Mouse (Mus musculus): ENCODE results near the gene Ppp1r10. TPM values are rescaled to one million over a fixed set of nuclear protein-coding genes. Genes with fewer than 3 reads are reported as not detected.

Ppp1r10 gene
- total and polyA plus RNA-seq, 3 experiments: 14.5 to 70.3 (median 31.6) TPM

DNA sequence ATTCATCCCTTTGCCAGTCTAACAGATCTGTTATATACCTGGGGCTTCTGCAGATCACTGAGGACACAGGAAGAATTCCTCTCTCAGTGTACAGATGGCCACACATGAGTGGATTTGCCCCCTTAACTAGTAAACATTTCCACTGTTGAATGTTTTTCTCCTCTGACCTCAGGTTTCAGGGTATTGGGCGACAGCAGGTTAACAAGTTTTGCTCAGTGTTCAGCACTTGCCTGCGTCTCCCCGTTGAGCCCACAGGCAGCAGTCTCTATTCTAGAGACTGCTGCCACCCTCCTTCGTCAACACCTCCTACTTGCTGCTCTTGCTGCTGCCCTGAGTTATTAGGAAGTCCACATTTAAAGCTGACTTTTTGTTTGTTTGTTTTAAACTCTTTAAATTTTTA lies 5.5 kb downstream of the Ppp1r10 start:
- dilution Hi-C loops (cut with MboI; ENCODE audit: extremely low pct_ligation_motif_present, extremely low pct_unique_long_range_greater_than_20kb, low sequenced_read_pairs) (no loop called here), in situ Hi-C loops (cut with MboI; ENCODE audit: low pct_ligation_motif_present, low pct_unique_long_range_greater_than_20kb, low sequenced_read_pairs) (no loop called here)
- no peaks in the 10 kb centered on the region for H3K9me3 ChIP-seq (replicated peaks; ENCODE audit: low read length)
- H3K27ac ChIP-seq (ENCODE audit: insufficient read depth, low read depth): no peak overlapping the region
- no peak for DNase-seq (ENCODE audit: extremely low read depth)
- H3K79me2 ChIP-seq (replicated peaks; ENCODE audit: control insufficient read depth, extremely low read depth, insufficient read depth, poor library complexity, severe bottlenecking): peaks cover 27% of the 10 kb centered on the region
- H3K9ac ChIP-seq (ENCODE audit: insufficient read depth, low read depth): no peak overlapping the region
- peaks cover 6 to 47% of the 10 kb centered on the region in 2 experiments; a peak in 3 of 4 replicates for H3K4me1 ChIP-seq (ENCODE audit: control insufficient read depth in 1 of 2, insufficient read depth in 2 of 2)
- H3K4me2 ChIP-seq (ENCODE audit: insufficient read depth, low read depth, poor library complexity, severe bottlenecking): no peak overlapping the region
- TF ChIP-seq ZKSCAN1 (IDR thresholded peaks at IDR 0.05; ENCODE audit: borderline replicate concordance, low read depth, low read length): no peak
- TF ChIP-seq E2F4 (IDR thresholded peaks at IDR 0.05; ENCODE audit: insufficient replicate concordance, low read depth, low read length): no peak
- 0 out of 2 replicates have a peak, but pooled peaks have one; percentile 1 for TF ChIP-seq MYC (IDR thresholded peaks at IDR 0.05; ENCODE audit: low read depth, low read length)
- TF ChIP-seq BHLHE40 (IDR thresholded peaks at IDR 0.05; ENCODE audit: low read depth, low read length): no peak
- H3K4me3 ChIP-seq (replicated peaks in 1 of 3; ENCODE audit: low read depth in 2 of 3, low read length in 2 of 3, poor library complexity in 1 of 3): no peak overlapping the region
- H3K27me3 ChIP-seq (replicated peaks): no peaks in the 10 kb centered on the region
- peaks cover 39 to 77% of the 10 kb centered on the region in 2 experiments for H3K36me3 ChIP-seq (replicated peaks in 1 of 2; ENCODE audit: control insufficient read depth in 1 of 2, insufficient read depth in 1 of 2, low read length in 1 of 2)

DNA sequence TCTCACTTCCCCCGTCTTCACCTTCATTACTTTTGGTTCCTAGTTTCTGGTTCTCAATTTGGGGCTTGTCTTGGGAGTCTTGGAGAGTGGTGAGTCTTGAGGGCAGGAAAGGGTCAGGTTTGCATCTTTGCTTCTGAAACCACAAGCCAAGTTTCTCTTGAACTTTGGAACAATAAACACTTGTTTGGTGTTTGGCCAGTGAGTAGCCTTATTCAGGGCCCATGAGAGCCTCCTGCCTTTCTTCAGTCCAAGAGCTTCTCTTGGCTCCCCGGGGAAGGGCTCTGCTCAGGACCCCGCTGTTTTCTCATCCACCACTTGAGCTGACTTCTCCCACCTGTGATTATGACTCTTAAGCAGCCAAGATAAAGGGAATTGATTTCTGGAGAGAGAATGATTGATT lies 6.3 kb downstream of the Ppp1r10 start:
- H3K79me2 ChIP-seq (replicated peaks; ENCODE audit: control insufficient read depth, extremely low read depth, insufficient read depth, poor library complexity, severe bottlenecking): peaks cover 20% of the 10 kb centered on the region
- H3K27me3 ChIP-seq (replicated peaks): no peaks in the 10 kb centered on the region
- in situ Hi-C loops (cut with MboI; ENCODE audit: low pct_ligation_motif_present, low pct_unique_long_range_greater_than_20kb, low sequenced_read_pairs): no loop called here
- no peaks in the 10 kb centered on the region for H3K9me3 ChIP-seq (replicated peaks; ENCODE audit: low read length)
- TF ChIP-seq POLR2A (IDR thresholded peaks at IDR 0.05; ENCODE audit: low read depth, low read length) (no peak; the same call in 1 of the 2 replicates), MXI1 (IDR thresholded peaks at IDR 0.05; ENCODE audit: low read depth, low read length) (no peak), CHD1 (IDR thresholded peaks at IDR 0.05; ENCODE audit: low read depth, low read length) (no peak), ETS1 (conservative IDR thresholded peaks at IDR 0.05; ENCODE audit: low read depth, low read length) (no peak), MAFK (IDR thresholded peaks at IDR 0.05; ENCODE audit: insufficient replicate concordance, low read length) (no peak), ZMIZ1 (IDR thresholded peaks at IDR 0.05; ENCODE audit: low read depth, low read length) (no peak), TCF12 (IDR thresholded peaks at IDR 0.05; ENCODE audit: low read depth, low read length) (no peak), ZNF384 (IDR thresholded peaks at IDR 0.05; ENCODE audit: low read depth, low read length) (no peak), MAZ (IDR thresholded peaks at IDR 0.05; ENCODE audit: low read depth, low read length) (no peak), SIN3A (IDR thresholded peaks at IDR 0.05; ENCODE audit: low read length) (no peak), ELF1 (IDR thresholded peaks at IDR 0.05; ENCODE audit: low read depth, low read length) (no peak), TBP (conservative IDR thresholded peaks at IDR 0.05; ENCODE audit: low read depth, low read length) (no peak)
- no peak overlapping the region for H3K4me3 ChIP-seq (replicated peaks in 1 of 3; ENCODE audit: low read depth in 2 of 3, low read length in 2 of 3, poor library complexity in 1 of 3)
- no peak overlapping the region for H3K9ac ChIP-seq (ENCODE audit: insufficient read depth, low read depth)
- DNase-seq (ENCODE audit: extremely low read depth): no peak
- H3K36me3 ChIP-seq (replicated peaks in 1 of 2; ENCODE audit: control insufficient read depth in 1 of 2, insufficient read depth in 1 of 2, low read length in 1 of 2): peaks cover 46 to 79% of the 10 kb centered on the region in 2 experiments
- H3K27ac ChIP-seq (ENCODE audit: insufficient read depth, low read depth): no peak overlapping the region
- no peak overlapping the region for H3K4me2 ChIP-seq (ENCODE audit: insufficient read depth, low read depth, poor library complexity, severe bottlenecking)
- peaks cover 6 to 47% of the 10 kb centered on the region in 2 experiments; a peak in 3 of 4 replicates for H3K4me1 ChIP-seq (ENCODE audit: control insufficient read depth in 1 of 2, insufficient read depth in 2 of 2)
- dilution Hi-C loops (cut with MboI; ENCODE audit: extremely low pct_ligation_motif_present, extremely low pct_unique_long_range_greater_than_20kb, low sequenced_read_pairs): no loop called here

Measured in CH12.LX (cell line).